Mouse (Mus musculus): ENCODE measurements at regions not wholly inside any gene's neighbourhood (a gene's known extent, or its start where the extent isn't known, plus 50 kb on each side); places are given as distances from the start of the nearest gene placed in this dataset.

DNA sequence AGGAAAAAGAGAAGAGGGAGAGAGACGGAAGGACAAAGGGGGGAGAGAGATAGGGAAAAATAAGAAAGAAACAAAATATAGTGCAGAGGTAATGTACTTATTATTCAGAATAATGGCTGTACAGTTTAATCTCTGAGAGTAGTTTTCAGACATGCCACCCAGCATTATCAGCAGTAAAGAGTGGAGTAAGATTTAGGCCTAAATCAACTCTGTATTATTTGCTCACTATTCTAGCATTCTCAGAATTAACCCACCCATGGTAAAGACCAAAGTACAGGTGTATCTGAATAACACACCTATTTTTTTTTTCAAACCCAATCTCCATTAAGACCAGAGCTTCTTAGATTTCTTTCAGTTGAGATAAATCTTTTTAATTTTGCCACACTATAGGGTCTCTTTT, 177.7 kb upstream of the Gm11114 start:
- no peak overlapping the region for H3K27ac ChIP-seq (ENCODE audit: insufficient read depth, low read depth, low read length, poor library complexity, severe bottlenecking)
- no peak overlapping the region for H3K4me3 ChIP-seq (ENCODE audit: insufficient read depth in 1 of 2, low read depth in 1 of 2, low read length in 2 of 2, poor library complexity in 1 of 2, severe bottlenecking in 1 of 2)
- in situ Hi-C loops (cut with MboI; ENCODE audit: low sequenced_read_pairs in 2 of 2, unreplicated experiment in 2 of 2) = no loop called here
- TF ChIP-seq ZNF384 (IDR thresholded peaks at IDR 0.05; ENCODE audit: low read depth, low read length) (no peak), HCFC1 (IDR thresholded peaks at IDR 0.05; ENCODE audit: borderline replicate concordance, insufficient read depth, low read length) (no peak), CHD2 (IDR thresholded peaks at IDR 0.05; ENCODE audit: low read depth, low read length) (no peak), ZC3H11A (IDR thresholded peaks at IDR 0.05; ENCODE audit: borderline replicate concordance, low read depth, low read length) (no peak), MAFK (IDR thresholded peaks at IDR 0.05; ENCODE audit: insufficient read depth, low read depth, low read length) (no peak)
- no peaks in the 10 kb centered on the region for H3K9me3 ChIP-seq (ENCODE audit: control insufficient read depth, insufficient read depth, low read depth, low read length)
- H3K4me1 ChIP-seq (ENCODE audit: control insufficient read depth in 2 of 2, insufficient read depth in 2 of 2, low read length in 2 of 2, poor library complexity in 1 of 2) = no peaks in the 10 kb centered on the region
- DNase-seq (ENCODE audit: low read depth, low spot score) = no peak
- no peaks in the 10 kb centered on the region for H3K36me3 ChIP-seq (ENCODE audit: control insufficient read depth, insufficient read depth, low read length, poor library complexity, severe bottlenecking)
- no peak overlapping the region for H3K9ac ChIP-seq (ENCODE audit: insufficient read depth, low read depth, low read length, poor library complexity, severe bottlenecking)

- H3K36me3 ChIP-seq (ENCODE audit: control insufficient read depth, insufficient read depth, low read length, poor library complexity, severe bottlenecking) = no peaks in the 10 kb centered on the region
- H3K9ac ChIP-seq (ENCODE audit: insufficient read depth, low read depth, low read length, poor library complexity, severe bottlenecking) = no peak overlapping the region
- in situ Hi-C loops (cut with MboI; ENCODE audit: low sequenced_read_pairs in 2 of 2, unreplicated experiment in 2 of 2) = no loop called here
- TF ChIP-seq MAFK (IDR thresholded peaks at IDR 0.05; ENCODE audit: insufficient read depth, low read depth, low read length) (no peak), HCFC1 (IDR thresholded peaks at IDR 0.05; ENCODE audit: borderline replicate concordance, insufficient read depth, low read length) (no peak), ZC3H11A (IDR thresholded peaks at IDR 0.05; ENCODE audit: borderline replicate concordance, low read depth, low read length) (no peak), ZNF384 (IDR thresholded peaks at IDR 0.05; ENCODE audit: low read depth, low read length) (no peak), CHD2 (IDR thresholded peaks at IDR 0.05; ENCODE audit: low read depth, low read length) (no peak)
- H3K9me3 ChIP-seq (ENCODE audit: control insufficient read depth, insufficient read depth, low read depth, low read length) = no peaks in the 10 kb centered on the region
- H3K4me1 ChIP-seq (ENCODE audit: control insufficient read depth in 2 of 2, insufficient read depth in 2 of 2, low read length in 2 of 2, poor library complexity in 1 of 2) = no peaks in the 10 kb centered on the region
- H3K27ac ChIP-seq (ENCODE audit: insufficient read depth, low read depth, low read length, poor library complexity, severe bottlenecking) = no peak overlapping the region
- no peak for DNase-seq (ENCODE audit: low read depth, low spot score)
- no peak overlapping the region for H3K4me3 ChIP-seq (ENCODE audit: insufficient read depth in 1 of 2, low read depth in 1 of 2, low read length in 2 of 2, poor library complexity in 1 of 2, severe bottlenecking in 1 of 2)
These were observed 175.6 kb upstream of the Gm11114 start for GRCm38 (mm10) chr9:85136715-85137582.

DNA sequence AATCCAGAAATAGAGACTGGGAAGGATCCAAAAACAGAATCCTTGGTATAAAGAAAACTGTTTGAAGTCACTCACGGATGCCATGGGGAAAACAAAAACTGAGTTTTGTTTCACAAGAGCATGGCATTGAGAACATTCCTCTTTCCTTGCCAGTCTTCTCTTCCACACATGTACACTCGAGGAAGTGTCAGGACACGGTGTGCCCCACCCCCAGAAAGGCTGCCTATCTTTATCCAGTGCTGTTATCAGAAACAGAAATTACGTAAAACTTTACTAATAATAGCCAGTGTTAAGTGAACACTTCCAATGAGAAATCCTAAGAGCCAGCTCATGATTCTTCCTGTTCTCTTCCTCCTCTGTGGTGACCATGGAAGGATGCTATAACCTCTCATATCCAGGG, 172.7 kb upstream of the Gm11114 start:
- Histone ChIP-seq H3K4me3 (ENCODE audit: insufficient read depth in 1 of 2, low read depth in 1 of 2, low read length in 2 of 2, poor library complexity in 1 of 2, severe bottlenecking in 1 of 2) (no peak overlapping the region), H3K36me3 (ENCODE audit: control insufficient read depth, insufficient read depth, low read length, poor library complexity, severe bottlenecking) (no peaks in the 10 kb centered on the region), H3K4me1 (ENCODE audit: control insufficient read depth in 2 of 2, insufficient read depth in 2 of 2, low read length in 2 of 2, poor library complexity in 1 of 2) (no peaks in the 10 kb centered on the region), H3K9ac (ENCODE audit: insufficient read depth, low read depth, low read length, poor library complexity, severe bottlenecking) (no peak overlapping the region), H3K9me3 (ENCODE audit: control insufficient read depth, insufficient read depth, low read depth, low read length) (no peaks in the 10 kb centered on the region), H3K27ac (ENCODE audit: insufficient read depth, low read depth, low read length, poor library complexity, severe bottlenecking) (no peak overlapping the region)
- TF ChIP-seq ZNF384 (IDR thresholded peaks at IDR 0.05; ENCODE audit: low read depth, low read length) (no peak), HCFC1 (IDR thresholded peaks at IDR 0.05; ENCODE audit: borderline replicate concordance, insufficient read depth, low read length) (no peak), MAFK (IDR thresholded peaks at IDR 0.05; ENCODE audit: insufficient read depth, low read depth, low read length) (no peak), CHD2 (IDR thresholded peaks at IDR 0.05; ENCODE audit: low read depth, low read length) (no peak), ZC3H11A (IDR thresholded peaks at IDR 0.05; ENCODE audit: borderline replicate concordance, low read depth, low read length) (no peak)
- in situ Hi-C loops (cut with MboI; ENCODE audit: low sequenced_read_pairs in 2 of 2, unreplicated experiment in 2 of 2) = no loop called here
- no peak for DNase-seq (ENCODE audit: low read depth, low spot score)

DNA sequence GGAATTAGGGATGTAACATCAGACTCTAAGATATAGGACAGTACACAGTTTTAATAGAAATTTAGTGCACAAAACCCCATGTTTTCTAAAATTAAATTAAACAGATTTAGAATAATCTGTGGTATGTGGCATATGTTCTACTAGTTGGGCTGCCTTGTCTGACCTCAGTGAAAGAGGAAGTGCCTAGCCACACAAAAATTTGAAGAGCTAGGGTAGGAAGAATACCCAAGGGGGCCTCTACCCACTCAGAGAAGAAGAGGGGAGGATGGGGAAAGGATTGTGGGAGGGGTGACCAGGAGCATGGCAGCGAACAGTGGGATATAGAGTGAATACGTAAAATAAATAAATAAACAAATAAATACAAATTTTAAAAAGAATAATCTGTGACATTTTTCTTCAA, 168.2 kb upstream of the Gm11114 start:
- no peak for TF ChIP-seq CHD2 (IDR thresholded peaks at IDR 0.05; ENCODE audit: low read depth, low read length)
- TF ChIP-seq ZNF384 (IDR thresholded peaks at IDR 0.05; ENCODE audit: low read depth, low read length) = no peak
- TF ChIP-seq ZC3H11A (IDR thresholded peaks at IDR 0.05; ENCODE audit: borderline replicate concordance, low read depth, low read length) = no peak
- TF ChIP-seq MAFK (IDR thresholded peaks at IDR 0.05; ENCODE audit: insufficient read depth, low read depth, low read length) = no peak
- TF ChIP-seq HCFC1 (IDR thresholded peaks at IDR 0.05; ENCODE audit: borderline replicate concordance, insufficient read depth, low read length) = no peak
- Histone ChIP-seq H3K27ac (ENCODE audit: insufficient read depth, low read depth, low read length, poor library complexity, severe bottlenecking) (no peak overlapping the region), H3K9me3 (ENCODE audit: control insufficient read depth, insufficient read depth, low read depth, low read length) (no peaks in the 10 kb centered on the region), H3K4me1 (ENCODE audit: control insufficient read depth in 2 of 2, insufficient read depth in 2 of 2, low read length in 2 of 2, poor library complexity in 1 of 2) (no peaks in the 10 kb centered on the region), H3K4me3 (ENCODE audit: insufficient read depth in 1 of 2, low read depth in 1 of 2, low read length in 2 of 2, poor library complexity in 1 of 2, severe bottlenecking in 1 of 2) (no peak overlapping the region), H3K9ac (ENCODE audit: insufficient read depth, low read depth, low read length, poor library complexity, severe bottlenecking) (no peak overlapping the region), H3K36me3 (ENCODE audit: control insufficient read depth, insufficient read depth, low read length, poor library complexity, severe bottlenecking) (no peaks in the 10 kb centered on the region)
- DNase-seq (ENCODE audit: low read depth, low spot score) = no peak
- in situ Hi-C loops (cut with MboI; ENCODE audit: low sequenced_read_pairs in 2 of 2, unreplicated experiment in 2 of 2) = no loop called here
